Mouse (Mus musculus): ENCODE results near the gene Ffar1. TPM values are rescaled to one million over a fixed set of nuclear protein-coding genes. Genes with fewer than 3 reads are reported as not detected.

Ffar1 gene
- polyA plus RNA-seq, 1 experiment from 2014 or later, result not detected

GRCm38 (mm10) chr7:30892515-30892914 is 31.2 kb upstream of the Ffar1 start:
- Histone ChIP-seq H3K27me3 (replicated peaks; ENCODE audit: insufficient read depth, low read length) (no peaks in the 10 kb centered on the region), H3K36me3 (ENCODE audit: insufficient read depth, low read length) (no peaks in the 10 kb centered on the region), H3K9me3 (ENCODE audit: low read length) (no peaks in the 10 kb centered on the region), H3K4me2 (replicated peaks; ENCODE audit: low read depth, low read length) (no peak overlapping the region), H3K4me1 (ENCODE audit: insufficient read depth, low read depth, low read length) (no peaks in the 10 kb centered on the region; the same call in 1 of the 2 replicates), H3K9ac (replicated peaks; ENCODE audit: low read depth) (no peak overlapping the region), H3K27ac (ENCODE audit: low read length) (no peak overlapping the region), H3K4me3 (ENCODE audit: low read depth, low read length) (no peak overlapping the region)
- WGBS, result 41% methylated on average over 3 of the region's 3 CpGs
- TF ChIP-seq CTCF (IDR thresholded peaks at IDR 0.05) (no peak), EP300 (IDR thresholded peaks at IDR 0.05) (no peak)
- DNase-seq (ENCODE audit: low spot score), result peak; percentile 67
- peak; percentile 78 for ATAC-seq

DNA sequence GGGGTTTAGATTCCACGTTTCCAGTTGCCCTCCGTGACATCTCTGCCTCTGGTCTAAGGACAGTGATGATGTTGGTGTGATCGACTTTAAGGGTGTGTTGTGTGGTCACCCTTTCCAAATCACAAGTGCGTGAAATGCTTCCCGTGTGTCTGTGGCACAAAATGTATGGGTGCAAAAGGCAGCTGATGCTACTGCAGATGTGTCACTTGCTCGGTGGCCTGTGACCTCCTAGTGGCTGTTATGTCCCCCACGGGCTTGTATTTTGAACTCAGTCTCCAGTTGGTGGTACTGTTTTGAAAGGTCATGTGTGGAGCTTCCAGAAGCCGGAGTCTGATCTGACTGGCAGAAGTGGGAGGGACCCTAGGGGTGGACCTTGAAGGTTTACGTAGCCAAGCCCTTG is 30.4 kb upstream of the Ffar1 start:
- H3K4me3 ChIP-seq (ENCODE audit: low read depth, low read length), result no peak overlapping the region
- no peaks in the 10 kb centered on the region for H3K27me3 ChIP-seq (replicated peaks; ENCODE audit: insufficient read depth, low read length)
- H3K9me3 ChIP-seq (ENCODE audit: low read length), result no peaks in the 10 kb centered on the region
- ATAC-seq, result no peak
- no peak overlapping the region for H3K4me2 ChIP-seq (replicated peaks; ENCODE audit: low read depth, low read length)
- no peak overlapping the region for H3K9ac ChIP-seq (replicated peaks; ENCODE audit: low read depth)
- H3K36me3 ChIP-seq (ENCODE audit: insufficient read depth, low read length), result no peaks in the 10 kb centered on the region
- WGBS, result 72% methylated on average over 9 of the region's 9 CpGs
- no peaks in the 10 kb centered on the region; the same call in 1 of the 2 replicates for H3K4me1 ChIP-seq (ENCODE audit: insufficient read depth, low read depth, low read length)
- no peak overlapping the region for H3K27ac ChIP-seq (ENCODE audit: low read length)
- TF ChIP-seq CTCF (IDR thresholded peaks at IDR 0.05), result no peak
- TF ChIP-seq EP300 (IDR thresholded peaks at IDR 0.05), result no peak
- no peak for DNase-seq (ENCODE audit: low spot score)

GRCm38 (mm10) chr7:30890681-30891080 is 29.3 kb upstream of the Ffar1 start:
- no peak overlapping the region for H3K4me3 ChIP-seq (ENCODE audit: low read depth, low read length)
- H3K9ac ChIP-seq (replicated peaks; ENCODE audit: low read depth), result no peak overlapping the region
- H3K27me3 ChIP-seq (replicated peaks; ENCODE audit: insufficient read depth, low read length), result no peaks in the 10 kb centered on the region
- no peaks in the 10 kb centered on the region for H3K9me3 ChIP-seq (ENCODE audit: low read length)
- WGBS, result 49% methylated on average over 2 of the region's 2 CpGs
- DNase-seq (ENCODE audit: low spot score) (no peak), ATAC-seq (no peak)
- no peak for TF ChIP-seq EP300 (IDR thresholded peaks at IDR 0.05)
- TF ChIP-seq CTCF (IDR thresholded peaks at IDR 0.05), result no peak
- H3K27ac ChIP-seq (ENCODE audit: low read length), result no peak overlapping the region
- no peaks in the 10 kb centered on the region for H3K36me3 ChIP-seq (ENCODE audit: insufficient read depth, low read length)
- no peak overlapping the region for H3K4me2 ChIP-seq (replicated peaks; ENCODE audit: low read depth, low read length)
- H3K4me1 ChIP-seq (ENCODE audit: insufficient read depth, low read depth, low read length), result no peaks in the 10 kb centered on the region; the same call in 1 of the 2 replicates

DNA sequence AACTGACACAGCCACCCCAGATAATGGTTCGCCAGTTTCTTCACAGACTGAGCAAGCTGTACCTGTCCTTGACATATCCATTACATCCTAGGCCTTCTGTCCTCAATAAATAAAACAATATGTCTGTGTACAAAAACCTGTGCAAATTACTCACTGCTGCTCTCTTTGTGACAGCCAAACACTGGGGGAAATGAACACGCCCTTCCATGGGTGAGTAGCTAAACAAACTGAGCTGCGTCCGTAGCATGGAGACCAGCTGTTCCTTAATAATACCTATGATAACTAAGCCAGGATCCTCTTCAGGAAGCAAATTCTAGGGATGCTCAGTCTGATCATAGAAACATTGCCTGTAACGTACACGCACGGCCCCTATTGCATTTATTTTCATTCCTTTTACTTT is 27.4 kb upstream of the Ffar1 start:
- Histone ChIP-seq H3K36me3 (ENCODE audit: insufficient read depth, low read length) (no peaks in the 10 kb centered on the region), H3K9ac (replicated peaks; ENCODE audit: low read depth) (no peak overlapping the region), H3K4me1 (ENCODE audit: insufficient read depth, low read depth, low read length) (no peaks in the 10 kb centered on the region; the same call in 1 of the 2 replicates), H3K4me2 (replicated peaks; ENCODE audit: low read depth, low read length) (no peak overlapping the region), H3K27ac (ENCODE audit: low read length) (no peak overlapping the region), H3K9me3 (ENCODE audit: low read length) (no peaks in the 10 kb centered on the region), H3K4me3 (ENCODE audit: low read depth, low read length) (no peak overlapping the region), H3K27me3 (replicated peaks; ENCODE audit: insufficient read depth, low read length) (no peaks in the 10 kb centered on the region)
- no peak for ATAC-seq
- 71% methylated on average over 7 of the region's 7 CpGs for WGBS
- TF ChIP-seq EP300 (IDR thresholded peaks at IDR 0.05) (no peak), CTCF (IDR thresholded peaks at IDR 0.05) (no peak)
- no peak for DNase-seq (ENCODE audit: low spot score)

GRCm38 (mm10) chr7:30887568-30888188 is 26.3 kb upstream of the Ffar1 start:
- no peaks in the 10 kb centered on the region for H3K9me3 ChIP-seq (ENCODE audit: low read length)
- no peak overlapping the region for H3K27ac ChIP-seq (ENCODE audit: low read length)
- no peak overlapping the region for H3K9ac ChIP-seq (replicated peaks; ENCODE audit: low read depth)
- no peak for ATAC-seq
- H3K4me2 ChIP-seq (replicated peaks; ENCODE audit: low read depth, low read length), result no peak overlapping the region
- H3K4me3 ChIP-seq (ENCODE audit: low read depth, low read length), result no peak overlapping the region
- no peak for DNase-seq (ENCODE audit: low spot score)
- no peaks in the 10 kb centered on the region; the same call in 1 of the 2 replicates for H3K4me1 ChIP-seq (ENCODE audit: insufficient read depth, low read depth, low read length)
- H3K36me3 ChIP-seq (ENCODE audit: insufficient read depth, low read length), result no peaks in the 10 kb centered on the region
- no peak for TF ChIP-seq EP300 (IDR thresholded peaks at IDR 0.05)
- no peak for TF ChIP-seq CTCF (IDR thresholded peaks at IDR 0.05)
- H3K27me3 ChIP-seq (replicated peaks; ENCODE audit: insufficient read depth, low read length), result no peaks in the 10 kb centered on the region
- 79% methylated on average over 14 of the region's 14 CpGs for WGBS

DNA sequence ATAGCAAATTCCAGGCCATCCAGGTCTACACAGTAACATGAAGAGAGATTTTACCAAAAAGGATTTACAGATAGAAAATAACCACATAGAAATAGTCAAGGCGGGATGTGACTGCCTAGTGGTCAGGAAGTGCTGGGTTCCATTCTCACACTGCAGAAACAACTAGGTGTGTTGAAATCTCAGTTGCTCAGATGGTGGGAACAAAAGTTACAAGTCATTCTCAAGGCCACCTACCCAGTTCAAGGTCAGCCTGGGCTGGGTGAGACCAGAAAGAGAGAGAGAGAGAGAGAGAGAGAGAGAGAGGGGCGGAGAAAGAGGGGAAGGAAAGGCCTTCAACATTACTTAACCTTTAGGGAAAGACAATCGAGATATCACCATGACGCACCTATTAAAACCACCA is 25.5 kb upstream of the Ffar1 start:
- WGBS, result 75% methylated on average over 4 of the region's 4 CpGs
- Histone ChIP-seq H3K27me3 (replicated peaks; ENCODE audit: insufficient read depth, low read length) (no peaks in the 10 kb centered on the region), H3K27ac (ENCODE audit: low read length) (no peak overlapping the region), H3K36me3 (ENCODE audit: insufficient read depth, low read length) (no peaks in the 10 kb centered on the region), H3K4me1 (ENCODE audit: insufficient read depth, low read depth, low read length) (no peaks in the 10 kb centered on the region), H3K4me3 (ENCODE audit: low read depth, low read length) (no peak overlapping the region), H3K9me3 (ENCODE audit: low read length) (no peaks in the 10 kb centered on the region), H3K9ac (replicated peaks; ENCODE audit: low read depth) (no peak overlapping the region), H3K4me2 (replicated peaks; ENCODE audit: low read depth, low read length) (no peak overlapping the region)
- TF ChIP-seq EP300 (IDR thresholded peaks at IDR 0.05), result no peak
- no peak for TF ChIP-seq CTCF (IDR thresholded peaks at IDR 0.05)
- DNase-seq (ENCODE audit: low spot score) (no peak), ATAC-seq (no peak)

GRCm38 (mm10) chr7:30884047-30884446 is 22.7 kb upstream of the Ffar1 start:
- no peak overlapping the region for H3K4me3 ChIP-seq (ENCODE audit: low read depth, low read length)
- no peak overlapping the region for H3K27ac ChIP-seq (ENCODE audit: low read length)
- H3K9me3 ChIP-seq (ENCODE audit: low read length), result no peaks in the 10 kb centered on the region
- H3K27me3 ChIP-seq (replicated peaks; ENCODE audit: insufficient read depth, low read length), result no peaks in the 10 kb centered on the region
- H3K9ac ChIP-seq (replicated peaks; ENCODE audit: low read depth), result no peak overlapping the region
- H3K4me1 ChIP-seq (ENCODE audit: insufficient read depth, low read depth, low read length), result no peaks in the 10 kb centered on the region
- TF ChIP-seq CTCF (IDR thresholded peaks at IDR 0.05), result no peak
- H3K36me3 ChIP-seq (ENCODE audit: insufficient read depth, low read length), result no peaks in the 10 kb centered on the region
- no peak for ATAC-seq
- no peak overlapping the region for H3K4me2 ChIP-seq (replicated peaks; ENCODE audit: low read depth, low read length)
- DNase-seq (ENCODE audit: low spot score), result no peak

All from lung, postnatal 0 days (tissue).